Mouse (Mus musculus) liver, adult 2 months (tissue): ENCODE data around the gene Hnrnpk. TPM values are rescaled to one million over a fixed set of nuclear protein-coding genes. Genes with fewer than 3 reads are reported as not detected.
"Not testable (repeated sequence)": the region's sequence is repeated elsewhere in the genome, so short reads cannot be mapped to it uniquely, and the experiment has no call there.

Experiments
- DNase-seq: peaks from one replicate; pipeline ENCODE4 v3.0.0-alpha.2; 2011; ENCODE audit warnings: low read depth, low spot score; ENCODE audit errors: extremely low read depth
- H3K27ac ChIP-seq: fragments of 200-500 bp; replicated peaks from 2 replicates; pipeline ENCODE4 v1.5.1; 2012; ENCODE audit warnings: low read depth, mild to moderate bottlenecking, control low read depth, inconsistent platforms, low read length; ENCODE audit not compliant: insufficient read depth
- H3K27me3 ChIP-seq: fragments of 200-500 bp; 2 replicates; pipeline ENCODE4 v1.6.1; 2012; ENCODE audit warnings: mild to moderate bottlenecking, moderate library complexity, low read length, inconsistent platforms; ENCODE audit not compliant: control insufficient read depth, insufficient read depth
- H3K36me3 ChIP-seq: fragments of 200-500 bp; 2 replicates; pipeline ENCODE4 v1.6.1; 2012; ENCODE audit warnings: low read length, inconsistent platforms; ENCODE audit not compliant: control insufficient read depth, insufficient read depth
- H3K4me1 ChIP-seq: fragments of 200-500 bp; 2 replicates; pipeline ENCODE4 v1.6.1; 2011; ENCODE audit warnings: low read length; ENCODE audit not compliant: control insufficient read depth, insufficient read depth
- H3K4me3 ChIP-seq: fragments of 200-500 bp; 2 replicates; pipeline ENCODE4 v1.5.1; 2011; ENCODE audit warnings: low read depth, mild to moderate bottlenecking, control low read depth, low read length, moderate library complexity; ENCODE audit not compliant: insufficient read depth
- H3K79me2 ChIP-seq: fragments of 200-500 bp; 2 replicates; pipeline ENCODE4 v1.6.1; 2012; ENCODE audit warnings: inconsistent platforms, mild to moderate bottlenecking, low read length, moderate library complexity; ENCODE audit not compliant: control insufficient read depth, insufficient read depth
- H3K9ac ChIP-seq: fragments of 200-500 bp; 2 replicates; pipeline ENCODE4 v1.6.1; 2012; ENCODE audit warnings: low read depth, mild to moderate bottlenecking, control low read depth, inconsistent platforms, low read length
- CTCF ChIP-seq: fragments of 200-500 bp; IDR thresholded peaks from 2 replicates; pipeline ENCODE4 v1.5.1; 2011; ENCODE audit warnings: low read depth, low read length, control low read depth
- POLR2A ChIP-seq: fragments of 200-500 bp; IDR thresholded peaks from 2 replicates; pipeline ENCODE4 v1.6.1; 2011; ENCODE audit warnings: low read length, control low read depth; ENCODE audit not compliant: insufficient read depth; ENCODE audit errors: extremely low read depth
- WGBS: fragments of 180-500 bp; shearing (Covaris S2); methylation state at CpG from one replicate; pipeline ENCODE4 v1.1.7; 2018; 5-methylcytosine and 5-hydroxymethylcytosine counted together
- polyA plus RNA-seq: library from polyadenylated mRNA; depleted of rRNA; stranded (reverse); fragments of >200 nt; gene quantifications from 2 replicates; pipeline ENCODE4 v1.2.3, GENCODE M21; 2012
- total RNA-seq: library from RNA; depleted of rRNA; stranded (reverse); fragments of >200 nt; gene quantifications from 2 replicates; pipeline ENCODE4 v1.2.3, GENCODE M21; 2014

Hnrnpk gene
- total and polyA plus RNA-seq, 2 experiments: 162 to 280 TPM

- TF ChIP-seq POLR2A (no peak), CTCF (no peak)
- H3K4me1 ChIP-seq: no peaks in the 10 kb centered on the region
- no peaks in the 10 kb centered on the region for H3K27me3 ChIP-seq
- DNase-seq: no peak
- H3K36me3 ChIP-seq: no peaks in the 10 kb centered on the region
- no peak overlapping the region for H3K9ac ChIP-seq
- no peak overlapping the region for H3K4me3 ChIP-seq
- H3K27ac ChIP-seq: no peak overlapping the region
- 70% methylated on average over 5 of the region's 5 CpGs for WGBS
- no peaks in the 10 kb centered on the region for H3K79me2 ChIP-seq
Observed at GRCm38 (mm10) chr13:58372278-58373152, 30.6 kb downstream of the Hnrnpk start.

GRCm38 (mm10) chr13:58368835-58369234, 34.3 kb downstream of the Hnrnpk start:
- 82% methylated on average over 4 of the region's 4 CpGs for WGBS
- no peaks in the 10 kb centered on the region for H3K36me3 ChIP-seq
- no peaks in the 10 kb centered on the region for H3K27me3 ChIP-seq
- no peaks in the 10 kb centered on the region for H3K79me2 ChIP-seq
- H3K4me3 ChIP-seq: no peak overlapping the region
- H3K4me1 ChIP-seq: no peaks in the 10 kb centered on the region
- no peak for DNase-seq
- H3K9ac ChIP-seq: no peak overlapping the region
- H3K27ac ChIP-seq: no peak overlapping the region
- no peak for TF ChIP-seq POLR2A
- TF ChIP-seq CTCF: no peak

GRCm38 (mm10) chr13:58367641-58368040, 35.5 kb downstream of the Hnrnpk start:
- 74% methylated on average over 1 of the region's 1 CpGs for WGBS
- Histone ChIP-seq H3K27ac (no peak overlapping the region), H3K36me3 (no peaks in the 10 kb centered on the region), H3K4me3 (no peak overlapping the region), H3K9ac (no peak overlapping the region), H3K79me2 (no peaks in the 10 kb centered on the region), H3K4me1 (no peaks in the 10 kb centered on the region), H3K27me3 (no peaks in the 10 kb centered on the region)
- no peak for DNase-seq
- TF ChIP-seq POLR2A (no peak), CTCF (no peak)

GRCm38 (mm10) chr13:58366373-58366772, 36.8 kb downstream of the Hnrnpk start:
- H3K36me3 ChIP-seq: no peaks in the 10 kb centered on the region
- no peak overlapping the region for H3K4me3 ChIP-seq
- H3K27me3 ChIP-seq: no peaks in the 10 kb centered on the region
- no peaks in the 10 kb centered on the region for H3K4me1 ChIP-seq
- 81% methylated on average over 3 of the region's 3 CpGs for WGBS
- H3K79me2 ChIP-seq: no peaks in the 10 kb centered on the region
- no peak for DNase-seq
- no peak overlapping the region for H3K9ac ChIP-seq
- TF ChIP-seq POLR2A (no peak), CTCF (no peak)
- no peak overlapping the region for H3K27ac ChIP-seq

- H3K27me3 ChIP-seq, H3K79me2 ChIP-seq, H3K4me3 ChIP-seq, H3K36me3 ChIP-seq, H3K9ac ChIP-seq, DNase-seq, H3K4me1 ChIP-seq, H3K27ac ChIP-seq: not testable (repeated sequence)
- 86% methylated on average over 8 of the region's 8 CpGs for WGBS
Observed at GRCm38 (mm10) chr13:58365179-58365578, 38.0 kb downstream of the Hnrnpk start.

- H3K27ac ChIP-seq: no peak overlapping the region
- no peak overlapping the region for H3K9ac ChIP-seq
- no peak overlapping the region for H3K4me3 ChIP-seq
- H3K36me3 ChIP-seq: no peaks in the 10 kb centered on the region
- H3K79me2 ChIP-seq: no peaks in the 10 kb centered on the region
- no peaks in the 10 kb centered on the region for H3K4me1 ChIP-seq
- TF ChIP-seq POLR2A (no peak), CTCF (no peak)
- no peaks in the 10 kb centered on the region for H3K27me3 ChIP-seq
- WGBS: 73% methylated on average over 8 of the region's 8 CpGs
- DNase-seq: no peak
Observed at GRCm38 (mm10) chr13:58364353-58365175, 38.6 kb downstream of the Hnrnpk start.
